Mouse (Mus musculus) embryonic fibroblast, embryonic 13.5 days (primary cell): ENCODE measurements around the gene Caly. TPM values are rescaled to one million over a fixed set of nuclear protein-coding genes. Genes with fewer than 3 reads are reported as not detected.
A peak's percentile ranks its signal among the peaks of the same experiment; 100 is the strongest.

Source experiments
- H3K27ac ChIP-seq: 2 replicates; pipeline ENCODE4 v1.5.1; 2012; ENCODE audit warnings: low read length, control low read depth, inconsistent platforms; ENCODE audit not compliant: insufficient read depth
- H3K4me1 ChIP-seq: 2 replicates; pipeline ENCODE4 v1.6.1; 2011; ENCODE audit warnings: low read length; ENCODE audit not compliant: control insufficient read depth, insufficient read depth
- H3K4me3 ChIP-seq: 2 replicates; pipeline ENCODE4 v1.5.1; 2011; ENCODE audit warnings: mild to moderate bottlenecking, control low read depth, low read length; ENCODE audit not compliant: insufficient read depth
- CTCF ChIP-seq: IDR thresholded peaks from 2 replicates; pipeline ENCODE4 v1.5.1; 2011; ENCODE audit warnings: mild to moderate bottlenecking, control low read depth, low read length, moderate library complexity, borderline replicate concordance; ENCODE audit not compliant: insufficient read depth
- POLR2A ChIP-seq: IDR thresholded peaks from 2 replicates; pipeline ENCODE4 v1.6.1; 2011; ENCODE audit warnings: low read depth, mild to moderate bottlenecking, control low read depth, low read length, moderate library complexity
- polyA plus RNA-seq: library from polyadenylated mRNA; stranded (reverse); fragments of >200 nt; gene quantifications from 2 replicates; pipeline ENCODE4 v1.2.4, GENCODE M21; 2011; ENCODE audit warnings: low read depth; ENCODE audit not compliant: missing spikeins, insufficient read length

The Caly gene
- polyA plus RNA-seq, 1 experiment, result not detected

DNA sequence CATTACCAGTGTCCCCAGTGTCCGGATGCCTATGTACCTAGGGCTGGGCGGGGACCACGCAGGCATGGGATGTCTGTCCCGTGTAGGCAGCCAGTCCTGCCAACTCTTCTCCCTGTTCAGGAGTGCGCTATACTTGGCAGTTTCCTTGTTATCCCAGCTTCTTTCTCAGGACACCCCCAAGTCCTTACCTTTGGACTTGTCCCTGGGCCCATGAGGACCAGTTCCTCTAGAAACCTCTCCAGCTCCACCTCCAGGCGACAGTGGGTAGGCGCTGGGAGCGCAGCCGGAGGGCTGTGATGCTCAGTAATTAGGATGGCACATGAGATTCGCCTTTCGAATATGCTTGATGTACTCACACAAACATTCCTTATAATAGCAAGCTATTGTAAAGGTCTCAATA is 20.0 kb downstream of the Caly start:
- 0 out of 2 replicates have a peak, but pooled peaks have one; percentile 2 for TF ChIP-seq CTCF
- TF ChIP-seq POLR2A, result no peak
- no peaks in the 10 kb centered on the region for H3K4me1 ChIP-seq
- no peak overlapping the region for H3K4me3 ChIP-seq
- no peak overlapping the region for H3K27ac ChIP-seq

DNA sequence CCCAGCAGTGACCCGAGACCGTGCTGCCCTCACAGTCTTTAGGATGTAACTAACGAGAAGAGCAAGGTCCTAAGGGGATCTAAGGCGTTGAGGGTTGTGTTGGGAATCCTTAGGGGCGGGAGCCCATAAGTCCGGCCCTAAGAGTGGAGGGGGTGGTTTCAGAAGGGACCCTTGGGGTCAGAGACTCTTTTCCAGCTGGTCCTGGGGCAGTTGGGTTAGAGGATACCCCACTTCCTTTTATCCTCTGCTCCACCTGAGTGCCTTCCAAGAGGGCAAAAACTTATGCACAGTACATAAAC is 20.6 kb downstream of the Caly start:
- TF ChIP-seq POLR2A (no peak), CTCF (no peak)
- H3K4me1 ChIP-seq, result no peaks in the 10 kb centered on the region
- H3K4me3 ChIP-seq, result no peak overlapping the region
- H3K27ac ChIP-seq, result no peak overlapping the region

DNA sequence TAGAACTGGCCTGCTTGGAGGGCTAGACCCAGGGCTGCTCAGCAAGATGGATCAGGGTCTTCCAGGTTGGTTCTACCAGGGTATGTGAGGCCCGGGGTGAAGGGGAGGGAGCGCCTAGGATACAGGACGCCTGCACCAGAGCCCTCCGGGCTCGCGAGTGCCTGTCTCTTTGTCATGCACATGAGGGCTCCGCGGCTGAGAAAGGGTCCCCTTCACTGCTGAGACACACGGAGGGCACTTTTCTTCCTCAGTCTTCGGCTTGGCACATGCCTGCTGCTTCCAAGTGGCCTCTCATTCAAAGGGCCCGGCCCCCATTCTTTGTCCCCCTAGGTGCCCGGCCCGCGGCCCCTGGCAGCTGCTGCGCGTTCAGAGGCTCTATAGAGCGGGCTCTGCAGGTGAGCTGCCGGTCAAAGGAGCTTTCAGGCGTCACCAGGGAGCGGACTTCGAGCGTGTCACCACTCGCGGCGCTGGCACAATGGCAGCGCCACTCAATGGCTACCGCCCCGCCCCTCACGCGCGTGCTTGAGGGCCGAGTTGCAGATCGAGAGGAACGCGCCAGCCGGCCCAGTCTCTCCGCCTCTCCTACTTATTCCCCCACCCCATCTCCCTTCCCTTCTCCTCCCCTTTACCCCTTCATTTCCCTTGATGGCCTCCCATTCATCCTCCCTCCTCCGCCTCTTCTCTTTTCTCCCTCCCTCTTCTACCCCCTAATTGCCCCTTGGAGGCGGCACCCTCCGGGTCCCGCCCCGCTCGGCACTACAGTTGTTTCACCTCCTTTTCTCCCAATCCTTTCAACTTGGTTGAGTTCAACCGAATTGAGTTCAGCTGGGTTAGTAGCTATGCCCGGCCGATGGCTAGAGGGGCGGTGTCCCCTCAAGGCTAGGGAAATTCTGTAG is 21.2 kb downstream of the Caly start:
- no peak overlapping the region for H3K27ac ChIP-seq
- H3K4me1 ChIP-seq, result no peaks in the 10 kb centered on the region
- H3K4me3 ChIP-seq, result peak overlapping the region; percentile 17; the same call in 1 of the 2 replicates
- TF ChIP-seq POLR2A (no peak), CTCF (no peak)

DNA sequence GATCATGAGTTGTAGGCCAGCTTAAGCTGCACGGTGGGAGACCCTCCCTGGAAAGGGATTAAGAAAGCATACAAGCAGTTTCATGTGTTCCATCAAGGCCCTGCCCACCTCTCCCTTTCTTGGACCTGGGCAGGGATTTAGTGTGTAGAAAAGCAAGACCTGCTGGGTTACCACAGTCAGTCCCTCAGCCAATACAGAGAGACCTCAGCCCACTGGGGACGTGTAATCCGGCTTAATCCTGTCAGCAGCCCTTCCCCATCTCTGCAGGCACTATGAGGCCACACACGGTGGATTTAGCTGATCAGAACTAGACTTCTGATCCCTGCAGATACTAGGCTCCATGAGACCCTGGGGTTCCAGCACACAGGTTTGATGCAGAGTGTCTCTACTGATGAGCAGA is 22.7 kb downstream of the Caly start:
- no peak for TF ChIP-seq CTCF
- TF ChIP-seq POLR2A, result no peak
- H3K4me1 ChIP-seq, result no peaks in the 10 kb centered on the region
- no peak overlapping the region for H3K27ac ChIP-seq
- no peak overlapping the region for H3K4me3 ChIP-seq

DNA sequence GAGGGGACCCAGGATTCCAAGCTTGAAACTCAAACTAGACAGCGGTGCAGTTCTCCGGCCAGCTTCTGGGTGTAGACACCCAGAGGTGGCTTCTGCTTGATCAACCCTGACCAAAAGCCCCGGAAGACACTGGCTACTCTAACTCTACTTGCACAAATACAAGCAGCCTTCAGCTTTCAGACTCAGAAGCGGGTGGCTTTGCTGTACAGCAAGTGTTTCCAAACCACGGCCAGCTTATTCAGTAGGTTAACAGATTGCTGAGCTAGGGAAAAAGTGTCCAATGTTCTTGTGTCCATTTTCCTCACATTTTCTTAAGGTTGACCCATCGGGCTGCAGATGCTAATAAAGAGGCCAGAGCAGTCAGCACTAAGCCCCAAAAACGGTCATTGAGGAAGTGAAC is 23.8 kb downstream of the Caly start:
- no peak overlapping the region for H3K27ac ChIP-seq
- no peak for TF ChIP-seq CTCF
- TF ChIP-seq POLR2A, result no peak
- H3K4me1 ChIP-seq, result no peaks in the 10 kb centered on the region
- H3K4me3 ChIP-seq, result peak overlapping the region; percentile 32; the same call in 1 of the 2 replicates

DNA sequence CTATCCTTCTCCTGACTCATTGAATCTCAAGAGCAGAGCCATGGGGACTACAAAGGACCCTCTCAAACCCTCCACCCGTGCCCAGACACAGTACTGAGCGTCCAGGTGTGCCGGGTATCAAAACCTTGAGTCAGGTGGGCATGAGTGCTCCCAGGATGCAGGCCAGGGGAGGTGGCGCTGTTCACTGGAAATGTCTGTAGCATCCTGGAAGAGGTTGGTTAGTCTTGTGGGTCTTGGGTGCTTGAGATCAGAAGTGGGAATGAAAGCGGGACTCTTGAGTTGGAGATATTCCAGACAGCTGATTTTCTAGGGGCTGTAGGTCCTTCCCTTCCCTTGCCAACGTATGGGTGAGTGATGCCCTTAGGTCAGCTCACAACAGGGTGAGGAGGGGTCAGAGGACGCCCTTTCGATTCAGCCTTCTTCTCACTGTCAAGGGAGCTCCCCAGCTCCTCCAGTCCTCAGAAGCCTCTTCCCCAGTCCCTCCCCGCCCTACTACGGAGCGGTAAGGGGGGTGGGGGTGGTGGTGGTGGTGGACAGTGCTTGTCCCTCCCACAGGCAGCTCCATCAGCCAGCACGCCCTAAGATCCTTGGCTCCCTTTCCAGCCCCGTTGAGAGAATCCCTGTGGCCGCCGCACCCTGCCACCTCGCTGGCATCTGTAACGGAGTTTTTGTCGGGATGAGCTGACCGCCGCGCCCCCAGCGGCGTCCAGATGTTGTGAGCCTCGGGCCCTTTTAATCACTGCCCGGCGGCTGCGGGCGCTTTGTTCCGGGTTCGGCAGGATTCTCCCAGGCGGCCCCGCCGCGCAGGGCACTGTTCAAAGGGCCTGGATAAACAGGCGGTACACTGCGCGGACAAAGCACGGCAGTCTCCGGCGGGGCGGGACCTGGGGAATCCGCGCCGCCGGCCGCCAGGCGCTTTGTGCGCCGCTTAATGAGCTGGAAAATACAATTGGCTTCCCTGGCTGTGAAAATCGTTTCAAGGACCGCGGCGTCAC is 24.6 kb downstream of the Caly start:
- H3K27ac ChIP-seq, result no peak overlapping the region
- H3K4me3 ChIP-seq, result peak overlapping the region; percentile 32
- no peaks in the 10 kb centered on the region for H3K4me1 ChIP-seq
- TF ChIP-seq POLR2A, result no peak
- TF ChIP-seq CTCF, result no peak

DNA sequence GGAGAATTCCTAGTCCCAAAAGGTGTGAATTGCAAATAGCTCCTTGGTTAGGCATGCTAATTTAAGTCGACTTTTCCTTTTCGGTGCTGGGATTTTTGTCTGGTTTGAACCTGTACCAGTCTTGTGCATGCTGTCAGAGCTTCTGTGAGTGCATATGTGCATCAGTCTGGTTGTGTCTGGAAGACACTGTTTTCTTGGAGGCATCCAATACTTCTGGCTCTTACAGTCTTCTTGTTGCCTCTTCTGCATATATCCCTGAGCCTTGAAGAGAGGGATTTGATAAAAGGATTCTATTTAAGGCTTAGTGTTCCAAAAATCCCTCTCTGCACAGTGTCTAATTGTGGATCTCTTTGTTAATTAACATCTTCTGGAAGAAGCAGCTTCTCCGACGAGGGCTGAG is 28.2 kb downstream of the Caly start:
- no peak for TF ChIP-seq POLR2A
- no peak for TF ChIP-seq CTCF
- Histone ChIP-seq H3K4me1 (no peaks in the 10 kb centered on the region; the same call in 1 of the 2 replicates), H3K4me3 (no peak overlapping the region), H3K27ac (no peak overlapping the region)

DNA sequence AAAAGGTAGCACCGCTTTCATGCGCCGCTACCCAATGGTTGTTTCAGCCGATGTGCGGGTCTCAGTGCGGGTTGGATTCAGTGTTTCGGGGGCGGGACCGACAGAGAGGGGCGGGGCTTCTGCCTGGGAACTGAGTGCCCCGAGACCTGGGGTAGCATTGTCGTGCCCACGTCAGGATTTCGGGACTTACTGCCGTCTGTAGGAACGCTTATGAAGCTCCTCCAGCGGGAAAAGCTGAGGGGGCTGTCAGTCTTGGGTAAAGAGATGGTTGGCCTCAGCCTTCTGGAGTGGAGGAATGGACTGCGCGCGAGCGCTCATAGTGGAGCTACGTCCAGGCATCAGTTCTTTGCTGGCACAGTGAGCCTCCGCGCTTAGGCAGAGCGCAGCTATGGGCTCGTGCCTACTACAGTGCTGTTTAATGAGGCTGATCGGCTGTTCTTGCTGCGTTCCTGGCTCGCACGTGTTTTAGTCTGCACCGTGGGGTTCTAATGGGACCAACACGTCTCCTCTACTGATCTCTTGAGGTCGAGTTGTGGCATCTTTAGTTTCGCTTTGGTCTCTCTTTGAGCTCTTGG is 33.1 kb downstream of the Caly start:
- no peak overlapping the region for H3K27ac ChIP-seq
- TF ChIP-seq CTCF (no peak), POLR2A (no peak)
- H3K4me1 ChIP-seq, result no peaks in the 10 kb centered on the region; the same call in 1 of the 2 replicates
- peak overlapping the region; percentile 36 for H3K4me3 ChIP-seq

DNA sequence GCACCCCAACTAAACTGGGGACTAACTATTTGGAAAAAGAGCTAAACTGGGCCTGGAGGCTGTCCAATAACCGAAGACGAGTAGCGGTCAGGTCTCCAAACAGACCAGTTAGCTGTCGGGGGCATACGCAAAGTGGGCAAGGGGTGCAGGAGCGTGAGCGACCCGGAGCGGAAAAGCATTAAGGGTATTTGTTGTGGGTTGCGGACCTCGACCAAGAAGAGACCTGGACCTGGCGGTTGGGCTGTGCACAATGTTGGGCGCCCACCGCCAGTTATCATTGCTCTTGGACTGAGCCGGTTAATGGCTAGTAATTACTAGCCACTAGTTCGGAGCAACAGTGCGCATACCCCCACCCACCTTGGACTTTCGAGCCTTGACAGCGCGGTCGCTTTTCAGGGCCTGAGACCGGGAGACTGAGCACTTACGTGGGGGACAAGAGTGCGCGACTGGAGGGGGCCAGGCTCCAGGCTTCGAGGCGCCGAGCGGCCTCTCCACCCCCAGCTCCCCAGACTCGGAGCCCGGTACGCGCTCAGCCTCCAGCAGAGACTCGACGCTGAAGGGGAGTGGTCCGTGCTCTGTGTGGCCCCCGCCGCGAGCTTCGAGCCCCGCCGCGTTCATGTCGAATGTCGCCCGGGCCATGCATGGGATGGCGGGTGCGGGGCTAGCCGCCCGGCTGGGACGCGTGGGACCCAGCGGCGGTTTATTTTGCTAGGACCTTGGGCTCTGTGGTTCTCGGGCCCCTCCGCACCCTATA is 33.8 kb downstream of the Caly start, which contains the start of gene Msx3:
Msx3 (minus strand) TSS at position 729 of the 754 bp plus-strand sequence.
- Histone ChIP-seq H3K4me3 (peak within 1 kb of the TSS; percentile 36), H3K27ac (no peak within 1 kb of the TSS), H3K4me1 (no peaks in the 10 kb centered on the region; the same call in 1 of the 2 replicates)
- TF ChIP-seq CTCF (no peak), POLR2A (no peak)
